Mouse (Mus musculus) thymus, adult 2 months (tissue): Measurements from ENCODE around the gene Paip2b. TPM values are rescaled to one million over a fixed set of nuclear protein-coding genes. Genes with fewer than 3 reads are reported as not detected.

ENCODE experiments used
- DNase-seq: peaks from one replicate; pipeline ENCODE4 v3.0.0; 2021
- H3K27ac ChIP-seq: fragments of 200-500 bp; 2 replicates; pipeline ENCODE4 v1.5.1; 2012; ENCODE audit warnings: low read length, control low read depth; ENCODE audit not compliant: control insufficient read depth, insufficient read depth
- H3K27me3 ChIP-seq: fragments of 200-500 bp; 2 replicates; pipeline ENCODE4 v1.6.1; 2012; ENCODE audit warnings: mild to moderate bottlenecking, low read length, moderate library complexity, mixed read lengths; ENCODE audit not compliant: control insufficient read depth, insufficient read depth
- H3K36me3 ChIP-seq: fragments of 200-500 bp; 2 replicates; pipeline ENCODE4 v1.6.1; 2012; ENCODE audit warnings: mild to moderate bottlenecking, low read length, moderate library complexity; ENCODE audit not compliant: control insufficient read depth, insufficient read depth
- H3K4me1 ChIP-seq: fragments of 200-500 bp; replicated peaks from 2 replicates; pipeline ENCODE4 v1.6.1; 2012; ENCODE audit warnings: low read length; ENCODE audit not compliant: control insufficient read depth, insufficient read depth
- H3K4me3 ChIP-seq: fragments of 200-500 bp; 2 replicates; pipeline ENCODE4 v1.5.1; 2012; ENCODE audit warnings: mild to moderate bottlenecking, low read length, control low read depth, moderate library complexity; ENCODE audit not compliant: control insufficient read depth, insufficient read depth
- CTCF ChIP-seq: fragments of 200-500 bp; IDR thresholded peaks from 2 replicates; pipeline ENCODE4 v1.5.1; 2012; ENCODE audit warnings: mild to moderate bottlenecking, control low read depth, low read length, moderate library complexity, borderline replicate concordance; ENCODE audit not compliant: control insufficient read depth, poor library complexity, insufficient read depth; ENCODE audit errors: extremely low read depth
- POLR2A ChIP-seq: fragments of 200-500 bp; IDR thresholded peaks from 2 replicates; pipeline ENCODE4 v1.6.1; 2012; ENCODE audit warnings: mild to moderate bottlenecking, low read length, control low read depth, moderate library complexity; ENCODE audit not compliant: control insufficient read depth, poor library complexity, insufficient read depth; ENCODE audit errors: extremely low read depth
- WGBS: fragments of 180-500 bp; shearing (Covaris S2); methylation state at CpG from one replicate; pipeline ENCODE4 v1.1.7; 2018; 5-methylcytosine and 5-hydroxymethylcytosine counted together
- polyA plus RNA-seq: library from polyadenylated mRNA; depleted of rRNA; stranded (reverse); fragments of >200 nt; gene quantifications from 2 replicates; pipeline ENCODE4 v1.2.3, GENCODE M21; 2012

The Paip2b gene
- polyA plus RNA-seq, 1 experiment: 15.2 TPM

GRCm38 (mm10) chr6:83860033-83860432 lies 28.5 kb upstream of the Paip2b start:
- no peaks in the 10 kb centered on the region for H3K4me1 ChIP-seq
- no peak for DNase-seq
- H3K4me3 ChIP-seq: no peak overlapping the region
- H3K36me3 ChIP-seq: no peaks in the 10 kb centered on the region
- H3K27ac ChIP-seq: no peak overlapping the region
- H3K27me3 ChIP-seq: no peaks in the 10 kb centered on the region
- no peak for TF ChIP-seq POLR2A
- TF ChIP-seq CTCF: no peak
- WGBS: 88% methylated on average over 9 of the region's 9 CpGs

- Histone ChIP-seq H3K36me3 (no peaks in the 10 kb centered on the region), H3K4me3 (no peak overlapping the region), H3K27me3 (no peaks in the 10 kb centered on the region), H3K27ac (no peak overlapping the region), H3K4me1 (no peaks in the 10 kb centered on the region)
- 97% methylated on average over 5 of the region's 5 CpGs for WGBS
- no peak for DNase-seq
- TF ChIP-seq CTCF (no peak), POLR2A (no peak)
Measured at GRCm38 (mm10) chr6:83857476-83857875, 25.9 kb upstream of the Paip2b start.

- no peak overlapping the region for H3K27ac ChIP-seq
- H3K27me3 ChIP-seq: no peaks in the 10 kb centered on the region
- WGBS: 92% methylated on average over 2 of the region's 2 CpGs
- H3K4me1 ChIP-seq: no peaks in the 10 kb centered on the region
- DNase-seq: no peak
- H3K4me3 ChIP-seq: no peak overlapping the region
- TF ChIP-seq POLR2A (no peak), CTCF (no peak)
- H3K36me3 ChIP-seq: no peaks in the 10 kb centered on the region
Measured at GRCm38 (mm10) chr6:83849446-83849845, 17.9 kb upstream of the Paip2b start.

DNA sequence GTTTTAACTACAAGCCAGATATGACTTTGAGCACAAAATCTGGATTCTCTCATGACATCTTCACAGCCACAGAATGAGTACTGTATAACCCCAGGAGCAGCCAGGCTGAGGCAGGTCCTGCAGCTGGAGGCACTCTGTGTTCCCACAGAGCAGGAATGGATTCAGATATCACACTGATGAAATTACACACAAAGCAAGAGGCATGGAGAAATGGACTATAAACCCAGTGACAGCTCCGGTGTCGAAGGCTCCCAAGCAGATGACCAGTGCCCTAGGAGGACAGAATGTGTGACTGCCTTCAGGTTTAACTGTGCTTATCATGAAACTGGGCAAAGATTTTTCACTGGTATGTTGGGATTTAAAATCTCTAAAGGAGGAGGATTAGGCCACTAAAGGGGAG lies 14.6 kb upstream of the Paip2b start:
- H3K27ac ChIP-seq: no peak overlapping the region

GRCm38 (mm10) chr6:83844913-83845312 lies 13.4 kb upstream of the Paip2b start:
- no peaks in the 10 kb centered on the region for H3K36me3 ChIP-seq
- no peak overlapping the region for H3K27ac ChIP-seq
- TF ChIP-seq CTCF: no peak
- no peak for TF ChIP-seq POLR2A
- DNase-seq: no peak
- no peaks in the 10 kb centered on the region for H3K4me1 ChIP-seq
- no peak overlapping the region for H3K4me3 ChIP-seq
- H3K27me3 ChIP-seq: no peaks in the 10 kb centered on the region
- WGBS: 45% methylated on average over 10 of the region's 10 CpGs

More for the DNA sequence above, 14.6 kb upstream of the Paip2b start:
- no peak for DNase-seq
- no peaks in the 10 kb centered on the region for H3K36me3 ChIP-seq
- TF ChIP-seq POLR2A (no peak), CTCF (no peak)
- no peaks in the 10 kb centered on the region for H3K27me3 ChIP-seq
- H3K4me1 ChIP-seq: no peaks in the 10 kb centered on the region
- WGBS: 92% methylated on average over 2 of the region's 2 CpGs
- H3K4me3 ChIP-seq: no peak overlapping the region

DNA sequence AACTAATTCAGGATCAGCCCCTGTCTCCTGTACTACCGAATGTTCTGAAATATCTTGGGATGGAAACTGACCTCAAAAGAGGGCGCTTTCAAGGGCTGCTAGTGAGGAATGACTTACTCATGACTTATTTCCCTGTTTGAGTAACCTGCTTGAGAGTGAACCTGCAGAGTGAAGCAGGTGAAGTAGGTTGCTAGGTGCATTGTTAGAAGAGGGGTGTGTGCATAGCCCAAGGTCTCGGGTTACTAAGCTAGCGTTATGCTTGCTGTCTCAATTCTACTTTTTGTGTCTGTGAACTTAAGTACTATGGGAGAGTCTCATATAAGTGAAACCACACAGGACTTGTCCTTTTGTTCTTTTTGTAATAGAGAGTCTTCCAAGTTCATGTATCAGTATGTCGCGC lies 8.5 kb upstream of the Paip2b start:
- DNase-seq: no peak
- Histone ChIP-seq H3K36me3 (no peaks in the 10 kb centered on the region), H3K27ac (no peak overlapping the region), H3K27me3 (no peaks in the 10 kb centered on the region), H3K4me3 (no peak overlapping the region), H3K4me1 (no peaks in the 10 kb centered on the region)
- TF ChIP-seq POLR2A: no peak
- TF ChIP-seq CTCF: no peak
- WGBS: 96% methylated on average over 6 of the region's 6 CpGs

- no peak overlapping the region for H3K4me3 ChIP-seq
- TF ChIP-seq CTCF (no peak), POLR2A (no peak)
- DNase-seq: no peak
- H3K4me1 ChIP-seq: no peaks in the 10 kb centered on the region
- H3K27ac ChIP-seq: no peak overlapping the region
- no peaks in the 10 kb centered on the region for H3K27me3 ChIP-seq
- H3K36me3 ChIP-seq: no peaks in the 10 kb centered on the region
- 92% methylated on average over 2 of the region's 2 CpGs for WGBS
Measured at GRCm38 (mm10) chr6:83838046-83838445, 6.5 kb upstream of the Paip2b start.
